Mouse (Mus musculus): ENCODE measurements around the gene Naaladl2.

- TF ChIP-seq CTCF (IDR thresholded peaks at IDR 0.05; ENCODE audit: low read depth, low read length) (no peak), POLR2A (IDR thresholded peaks at IDR 0.05; ENCODE audit: borderline replicate concordance, low read depth, low read length) (no peak)
Observed at GRCm38 (mm10) chr3:24321489-24322405, 822.3 kb downstream of the Naaladl2 start.

All from bone marrow macrophage, adult 2 months (primary cell).